Mouse (Mus musculus) gastrocnemius, postnatal 25 days (tissue): Measurements from ENCODE around the gene St5. TPM values are rescaled to one million over a fixed set of nuclear protein-coding genes. Genes with fewer than 3 reads are reported as not detected.

Experiments
- DNase-seq: peaks from one replicate; pipeline ENCODE4 v3.0.0; 2022
- microRNA-seq, 2 experiments: library from miRNA; unstranded; fragments of <30 nt; microRNA quantifications; one replicate each; pipeline ENCODE4 v1.2.0; 2021; ENCODE audit warnings: borderline replicate concordance in 2 of 2
- total RNA-seq, 2 experiments: library from RNA; stranded (reverse); gene quantifications; 1 replicate in 1 of 2; 2 replicates in 1 of 2; pipeline ENCODE4 v1.2.3; 2021

The St5 gene
- total RNA-seq, 2 experiments from 2014 or later = 8.0 to 8.3 TPM

DNA sequence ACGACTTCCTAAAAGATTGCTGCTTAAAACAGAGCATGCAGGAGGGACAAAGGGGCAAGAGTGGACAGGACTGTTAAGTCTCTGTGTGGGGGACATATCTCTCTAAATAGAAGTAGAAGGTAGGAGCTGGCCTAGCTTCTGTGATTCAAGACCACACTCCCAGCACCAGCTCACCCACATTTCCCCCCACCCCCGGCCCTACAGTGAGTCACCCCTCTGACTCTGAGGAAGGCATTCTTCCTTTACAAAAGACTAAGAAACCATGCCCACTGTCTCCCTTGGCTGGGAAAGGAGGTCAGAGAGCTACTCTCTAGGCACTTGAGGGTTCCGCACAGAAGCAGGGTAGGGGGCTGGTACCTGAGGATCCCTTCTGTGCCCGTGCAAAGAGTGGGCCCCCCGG, 219.2 kb downstream of the St5 start:
- DNase-seq = no peak

GRCm38 (mm10) chr7:109480765-109481197, 222.6 kb downstream of the St5 start:
- no peak for DNase-seq

GRCm38 (mm10) chr7:109477926-109478325, 225.5 kb downstream of the St5 start:
- no peak for DNase-seq

Small RNA genes lying within 50 kb of the gene (microRNA-seq; reads per million reads assigned to microRNA genes)
- gene Gm47284 = 0 to 0.26 reads per million in 2 experiments

Other genes with a start within 250 kb of the St5 start
- under 1 TPM; 0.13 TPM for gene Trim66, start 195.5 kb downstream of the St5 start, total RNA-seq
- 10 to 100 TPM; 58.5 to 72.2 TPM for gene Rpl27a, start 184.5 kb downstream of the St5 start, total RNA-seq
- gene Akip1, start 85 bp upstream of the St5 start, total RNA-seq = 1 to 10 TPM; 5.4 to 8.2 TPM
- not detected for gene BC051019, start 20.2 kb upstream of the St5 start, total RNA-seq
- gene Ascl3, start 28.1 kb upstream of the St5 start, total RNA-seq = not detected
- gene Tmem9b, start 49.3 kb upstream of the St5 start, total RNA-seq = 10 to 100 TPM; 24.5 to 25.9 TPM
- gene Nrip3, start 78.4 kb upstream of the St5 start, total RNA-seq = under 1 TPM; 0.08 to 0.70 TPM
- gene Scube2, start 162.1 kb upstream of the St5 start, total RNA-seq = 1 to 10 TPM; 3.9 to 4.3 TPM